Mouse (Mus musculus) stomach, embryonic 16.5 days (tissue): ENCODE results near the gene Gm20878. TPM values are rescaled to one million over a fixed set of nuclear protein-coding genes. Genes with fewer than 3 reads are reported as not detected.
"Not testable (repeated sequence)": the region's sequence is repeated elsewhere in the genome, so short reads cannot be mapped to it uniquely, and the experiment has no call there.

Experiments
- ATAC-seq: fragments of 200-750 bp; cut with Nextera tagmentation; 2 replicates; pipeline ENCODE4 v1.8.0; 2017; ENCODE audit warnings: moderate number of reproducible peaks, moderate TSS enrichment; ENCODE audit not compliant: insufficient read depth, low FRiP score
- H3K27ac ChIP-seq: fragments of 300-500 bp; sonication (generic); 2 replicates; pipeline ENCODE4 v1.5.1; 2014; ENCODE audit warnings: low read length
- H3K27me3 ChIP-seq: fragments of 300-500 bp; sonication (generic); 2 replicates; pipeline ENCODE4 v1.6.1; 2014; ENCODE audit warnings: low read length, control low read depth, mixed read lengths; ENCODE audit not compliant: control insufficient read depth, insufficient read depth
- H3K36me3 ChIP-seq: fragments of 300-500 bp; sonication (generic); 2 replicates; pipeline ENCODE4 v1.6.1; 2014; ENCODE audit warnings: low read length; ENCODE audit not compliant: control insufficient read depth, insufficient read depth
- H3K4me1 ChIP-seq: fragments of 300-500 bp; sonication (generic); 2 replicates; pipeline ENCODE4 v1.6.1; 2014; ENCODE audit warnings: low read length, control low read depth, mixed read lengths; ENCODE audit not compliant: control insufficient read depth, insufficient read depth
- H3K4me2 ChIP-seq: fragments of 300-500 bp; sonication (generic); 2 replicates; pipeline ENCODE4 v1.6.1; 2014; ENCODE audit warnings: low read depth, low read length, mixed read lengths
- H3K4me3 ChIP-seq: fragments of 300-500 bp; sonication (generic); replicated peaks from 2 replicates; pipeline ENCODE4 v1.5.1; 2014; ENCODE audit warnings: mild to moderate bottlenecking, low read length
- H3K9ac ChIP-seq: fragments of 300-500 bp; sonication (generic); 2 replicates; pipeline ENCODE4 v1.6.1; 2014; ENCODE audit warnings: low read length
- H3K9me3 ChIP-seq: fragments of 300-500 bp; sonication (generic); replicated peaks from 2 replicates; pipeline ENCODE4 v1.6.1; 2016; ENCODE audit warnings: low read length, control low read depth; ENCODE audit not compliant: control insufficient read depth
- WGBS: fragments of 180-500 bp; shearing (Covaris S2); extraction: QIAGEN DNeasy Blood & Tissue Kit; methylation state at CpG from one replicate; pipeline ENCODE4 v1.1.7; 2014; 5-methylcytosine and 5-hydroxymethylcytosine counted together
- polyA plus RNA-seq: library from polyadenylated mRNA; unstranded; fragments of >200 nt; fragmentation: Nextera tagmentation; extraction: Ambion mirVana; gene quantifications from 2 replicates; pipeline ENCODE4 v1.2.1, GENCODE M21; 2015

Gm20878 gene
- 2.5 and 2.8 TPM in 2 replicates for polyA plus RNA-seq

DNA sequence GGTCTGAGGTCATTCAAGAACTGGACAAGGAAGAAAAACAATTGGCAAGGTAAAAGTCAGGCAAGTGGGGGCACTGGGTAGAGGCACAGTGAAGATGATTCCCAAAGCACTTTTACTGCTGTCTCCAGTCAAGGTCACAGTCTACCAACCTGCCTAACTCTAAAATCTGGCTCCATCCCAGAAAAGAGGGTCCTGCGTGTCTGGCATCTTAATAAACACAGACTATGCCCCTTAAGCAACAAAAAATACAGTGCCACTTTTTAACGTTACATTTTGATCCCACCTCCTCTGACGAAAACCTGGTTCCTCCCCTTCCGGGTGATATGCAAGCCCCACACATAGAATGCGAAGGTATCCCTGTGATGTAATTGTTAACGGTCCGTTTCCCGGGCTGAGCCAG, at the start of gene Gm20878:
Gene Gm20878, plus strand, starts transcription at position 301 of the 400 bp plus-strand sequence.
- H3K4me1 ChIP-seq, result not testable (repeated sequence)

DNA sequence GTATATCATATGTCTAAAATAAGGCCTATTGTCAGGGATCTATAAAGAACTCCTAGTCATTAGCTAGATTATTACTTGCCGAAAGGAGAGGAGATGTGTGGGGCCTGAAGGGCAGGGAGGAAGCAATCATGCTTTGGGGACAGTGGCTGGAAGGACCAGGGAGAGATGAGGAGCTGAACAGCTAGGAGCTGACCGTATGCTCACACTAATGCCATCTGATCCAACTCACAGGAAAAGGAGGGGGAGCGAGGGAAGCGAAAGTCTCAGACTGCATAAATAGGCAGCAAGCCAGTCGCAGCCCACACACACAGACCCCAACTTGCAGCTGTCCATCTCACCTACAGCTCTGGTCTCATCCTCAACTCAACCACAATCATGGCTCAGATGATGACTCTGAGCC, 38.1 kb upstream of the Gm20878 start, which contains the start of gene Gm21541:
Gene Gm21541, plus strand, starts transcription at position 301 of the 400 bp plus-strand sequence.
- H3K4me1 ChIP-seq, H3K9ac ChIP-seq, H3K4me3 ChIP-seq, ATAC-seq, H3K27me3 ChIP-seq, H3K4me2 ChIP-seq, H3K36me3 ChIP-seq, H3K27ac ChIP-seq, H3K9me3 ChIP-seq: not testable (repeated sequence)
- WGBS, result no CpG with 5 or more reads among the region's 5 CpGs

More for the DNA sequence above, at the start of gene Gm20878:
- ATAC-seq, H3K36me3 ChIP-seq, H3K9ac ChIP-seq, H3K27me3 ChIP-seq, H3K4me2 ChIP-seq, H3K4me3 ChIP-seq, H3K9me3 ChIP-seq, H3K27ac ChIP-seq: not testable (repeated sequence)
- no CpG with 5 or more reads among the region's 8 CpGs for WGBS

DNA sequence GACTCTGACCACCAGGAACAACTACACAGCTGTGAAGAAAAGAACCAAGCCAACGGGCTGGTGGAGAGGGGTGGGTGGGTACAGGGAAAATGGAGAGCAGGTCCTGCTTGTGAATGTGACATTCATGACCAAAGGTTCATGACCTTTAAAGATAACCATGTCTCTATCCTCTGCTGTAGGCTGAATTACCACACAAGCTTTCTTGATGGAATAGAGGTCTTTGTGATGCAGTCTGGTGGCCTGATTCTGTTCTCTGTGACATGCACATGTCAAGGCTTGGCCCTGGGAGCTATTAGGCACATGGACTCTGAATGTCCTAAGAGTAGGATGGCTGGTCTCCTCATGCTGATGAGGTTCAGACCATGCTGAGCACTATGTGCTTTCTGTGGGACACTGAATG, 24.4 kb downstream of the Gm20878 start, which contains the start of gene Fam205a4:
Gene Fam205a4, plus strand, starts transcription at position 301 of the 400 bp plus-strand sequence.
- not testable (repeated sequence) for H3K27me3 ChIP-seq, H3K4me3 ChIP-seq, H3K27ac ChIP-seq, ATAC-seq, H3K9ac ChIP-seq, H3K4me1 ChIP-seq, H3K9me3 ChIP-seq, H3K36me3 ChIP-seq, H3K4me2 ChIP-seq
- WGBS, result no CpG with 5 or more reads among the region's 1 CpGs

Other genes starting within 250 kb of the Gm20878 start
- 10.1 and 10.5 TPM in 2 replicates for gene Cntfr, start 244.5 kb upstream of the Gm20878 start, polyA plus RNA-seq
- 143 and 152 TPM in 2 replicates for gene Il11ra1, start 241.6 kb upstream of the Gm20878 start, polyA plus RNA-seq
- 54.3 and 58.6 TPM in 2 replicates for gene Rpp25l, start 228.0 kb upstream of the Gm20878 start, polyA plus RNA-seq
- gene Dctn3, start 218.4 kb upstream of the Gm20878 start, polyA plus RNA-seq, result 132 TPM in 2 replicates
- not detected in 2 replicates for gene Arid3c, start 210.4 kb upstream of the Gm20878 start, polyA plus RNA-seq
- gene Galt, start 186.3 kb upstream of the Gm20878 start, polyA plus RNA-seq, result 43.8 and 44.7 TPM in 2 replicates
- gene Sigmar1, start 185.4 kb upstream of the Gm20878 start, polyA plus RNA-seq, result 76.9 and 88.4 TPM in 2 replicates
- gene Ccl27a, start 167.3 kb upstream of the Gm20878 start, polyA plus RNA-seq, result 29.9 and 33.6 TPM in 2 replicates
- gene Gm21541, start 38.0 kb upstream of the Gm20878 start, polyA plus RNA-seq, result 3.4 and 26.5 TPM in 2 replicates
- 0.22 and 0.31 TPM in 2 replicates for gene Fam205a4, start 24.5 kb downstream of the Gm20878 start, polyA plus RNA-seq
- gene Gm21093, start 93.2 kb downstream of the Gm20878 start, polyA plus RNA-seq, result not detected in 2 replicates
- gene Gm3893, start 149.6 kb downstream of the Gm20878 start, polyA plus RNA-seq, result not detected in 2 replicates
- 2.4 and 16.3 TPM in 2 replicates for gene Gm13304, start 173.2 kb downstream of the Gm20878 start, polyA plus RNA-seq
- 0.37 TPM in 1 of 2 replicates, not detected in the other for gene Gm13306, start 211.9 kb downstream of the Gm20878 start, polyA plus RNA-seq
- 0.30 TPM in 1 of 2 replicates, not detected in the other for gene Gm13305, start 227.0 kb downstream of the Gm20878 start, polyA plus RNA-seq